Mouse (Mus musculus): ENCODE data around the gene Arhgap30.

Gene Arhgap30

DNA sequence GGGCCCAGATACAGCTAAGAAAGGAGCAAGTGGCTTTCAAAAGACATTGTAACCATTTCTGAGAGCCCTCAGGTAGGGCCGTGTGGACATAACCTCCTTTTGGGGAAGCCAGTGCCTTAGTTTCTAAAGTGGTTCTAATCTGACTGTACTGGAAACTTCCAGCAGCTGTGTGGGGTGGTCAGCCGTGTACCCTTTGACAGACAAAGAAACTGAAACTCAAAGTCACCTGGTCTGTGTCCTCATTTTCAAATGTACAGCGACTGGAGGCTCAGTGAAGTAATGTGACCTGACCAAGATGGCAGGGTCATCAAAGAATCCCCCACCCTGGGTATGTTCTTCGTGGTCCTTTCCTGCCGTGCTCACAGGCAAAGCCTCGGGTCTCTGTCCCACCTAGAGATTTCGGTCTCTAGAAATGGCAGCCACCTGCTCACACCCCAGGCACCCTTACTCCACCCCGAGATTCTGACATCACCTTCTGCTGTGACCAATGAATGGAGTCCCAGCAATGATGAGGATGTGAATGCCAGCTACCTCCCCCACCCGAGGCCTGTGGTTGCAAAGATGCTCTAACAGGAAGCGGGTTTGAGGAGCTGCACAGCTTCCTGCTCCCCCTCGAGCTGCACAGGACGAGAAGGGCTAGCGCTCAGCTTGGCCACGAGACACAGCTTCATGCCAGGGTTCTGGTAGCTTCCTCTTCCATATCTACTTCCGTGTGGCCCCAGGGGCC is at the start of gene Arhgap30:
Gene Arhgap30, plus strand, starts transcription at position 579 of the 727 bp plus-strand sequence.
- no peak for DNase-seq (ENCODE audit: low read depth, low spot score)

GRCm38 (mm10) chr1:171342262-171343207 is 46.2 kb upstream of the Arhgap30 start:
- DNase-seq (ENCODE audit: low read depth, low spot score): no peak

- peak; percentile 67 for DNase-seq (ENCODE audit: low read depth, low spot score)
These were observed 44.7 kb upstream of the Arhgap30 start for GRCm38 (mm10) chr1:171343922-171344677.

DNA sequence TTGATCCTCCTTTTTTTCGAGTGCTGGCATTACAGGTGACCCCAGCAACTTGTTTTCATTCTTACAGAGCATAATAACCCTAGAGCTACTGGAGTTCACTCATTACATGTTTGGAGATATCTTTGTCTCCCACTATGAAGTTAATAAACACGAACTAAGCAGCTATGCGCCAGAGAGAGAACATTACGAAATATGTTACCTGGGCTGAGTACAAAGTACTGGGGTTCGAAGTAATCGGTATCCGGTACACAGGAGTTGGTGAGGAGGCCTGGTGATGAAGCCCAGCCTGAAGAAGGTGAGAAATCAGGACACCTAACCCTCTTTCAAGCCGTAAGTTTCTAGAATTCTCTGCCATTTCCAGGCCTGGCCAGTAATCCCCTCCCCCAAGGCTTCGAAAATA is 44.0 kb upstream of the Arhgap30 start:
- no peak for DNase-seq (ENCODE audit: low read depth, low spot score)

DNA sequence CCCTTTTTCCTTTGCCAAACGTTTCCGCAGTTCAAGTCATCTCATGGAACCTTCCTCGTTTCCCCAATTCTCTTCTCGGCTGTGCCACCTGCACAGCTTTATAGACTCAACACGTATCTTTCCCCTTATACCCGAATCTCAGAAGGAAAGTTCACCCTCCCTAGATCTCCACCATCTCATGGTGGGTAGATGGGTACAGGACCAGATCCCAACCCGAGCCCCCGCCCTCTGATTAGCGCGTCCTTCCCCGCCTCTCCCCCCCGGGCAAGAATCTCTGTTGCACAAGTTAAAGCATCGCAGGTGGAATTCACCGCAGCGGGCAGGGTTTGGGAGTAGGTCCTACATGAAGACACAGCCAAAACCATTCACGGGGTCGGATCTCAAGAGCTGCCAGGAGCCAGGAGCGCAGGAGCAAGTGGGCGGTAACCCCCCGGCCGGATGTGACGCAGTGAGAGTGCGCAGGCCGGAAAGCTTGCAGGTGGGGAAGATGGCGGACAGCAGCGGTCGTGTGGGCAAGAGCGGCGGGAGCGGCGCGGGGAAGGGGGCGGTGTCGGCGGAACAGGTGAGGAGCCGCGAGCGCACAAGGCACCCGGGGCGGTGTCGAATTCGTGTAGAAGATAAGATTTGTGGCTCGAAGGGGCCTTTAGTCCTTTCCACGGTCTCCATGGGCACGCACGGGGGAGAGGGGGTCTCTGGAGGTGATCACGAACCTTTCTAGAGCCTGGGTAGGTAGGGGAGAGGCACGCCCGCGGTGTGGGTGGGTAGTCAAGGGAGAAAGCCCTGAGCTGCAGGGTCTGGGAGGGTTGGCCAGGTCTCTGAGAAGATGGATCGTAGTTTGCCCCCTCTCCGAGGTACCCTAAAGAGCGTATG is 43.3 kb upstream of the Arhgap30 start, which contains the start of the genes Nit1 and Pfdn2:
Gene Nit1, minus strand, starts transcription at position 422 of the 870 bp plus-strand sequence.
Gene Pfdn2, plus strand, starts transcription at position 446 of the 870 bp plus-strand sequence.
- DNase-seq (ENCODE audit: low read depth, low spot score): peak; percentile 96

GRCm38 (mm10) chr1:171346095-171346450 is 42.7 kb upstream of the Arhgap30 start:
- peak; percentile 34 for DNase-seq (ENCODE audit: low read depth, low spot score)

GRCm38 (mm10) chr1:171348665-171349064 is 40.1 kb upstream of the Arhgap30 start:
- DNase-seq (ENCODE audit: low read depth, low spot score): no peak

GRCm38 (mm10) chr1:171349210-171349609 is 39.5 kb upstream of the Arhgap30 start:
- DNase-seq (ENCODE audit: low read depth, low spot score): no peak

DNA sequence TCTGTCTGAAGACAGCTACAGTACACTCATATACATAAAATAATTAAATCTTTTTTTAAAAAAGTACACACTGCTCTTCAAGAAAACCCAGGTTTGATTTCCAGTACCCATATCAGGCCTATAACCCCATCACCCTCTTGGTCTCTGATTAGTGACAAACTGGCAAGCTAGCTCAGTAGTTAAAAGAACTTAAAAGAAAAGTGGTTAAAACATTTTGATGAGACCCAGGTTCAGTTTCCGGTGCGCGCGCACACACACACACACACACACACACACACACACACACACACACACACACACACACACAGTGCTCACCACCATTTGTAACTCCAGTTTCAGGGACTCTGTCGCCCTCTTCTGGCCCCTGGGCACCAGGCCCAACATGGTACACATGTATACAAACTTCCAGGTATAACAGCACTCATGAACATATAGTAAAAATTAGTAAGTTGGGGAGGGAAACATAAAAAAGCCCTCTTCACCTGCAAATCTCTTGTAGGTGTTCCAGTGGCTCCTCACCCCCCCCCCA is 32.9 kb upstream of the Arhgap30 start:
- DNase-seq (ENCODE audit: low read depth, low spot score): peak; percentile 66

GRCm38 (mm10) chr1:171356814-171357213 is 31.9 kb upstream of the Arhgap30 start:
- no peak for DNase-seq (ENCODE audit: low read depth, low spot score)

DNA sequence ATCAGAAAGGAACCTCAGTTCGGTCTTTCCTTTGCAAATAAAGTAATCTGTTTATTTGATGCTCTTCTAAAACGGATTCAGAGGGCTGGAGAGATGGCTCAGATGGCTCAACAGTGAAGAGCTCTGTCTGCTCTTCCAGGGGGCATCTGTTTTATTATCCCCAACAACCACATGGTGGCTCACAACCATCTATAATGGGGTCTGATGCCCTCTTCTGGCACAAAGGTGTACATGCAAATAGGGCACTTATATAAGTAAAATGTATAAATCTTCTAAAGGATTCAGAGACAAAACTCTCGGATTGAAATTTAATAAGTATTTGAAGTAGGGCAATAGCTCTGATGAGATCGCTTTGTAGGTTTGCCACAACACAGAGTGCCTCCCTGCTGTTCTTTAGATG is 30.3 kb upstream of the Arhgap30 start:
- DNase-seq (ENCODE audit: low read depth, low spot score): peak; percentile 25

DNA sequence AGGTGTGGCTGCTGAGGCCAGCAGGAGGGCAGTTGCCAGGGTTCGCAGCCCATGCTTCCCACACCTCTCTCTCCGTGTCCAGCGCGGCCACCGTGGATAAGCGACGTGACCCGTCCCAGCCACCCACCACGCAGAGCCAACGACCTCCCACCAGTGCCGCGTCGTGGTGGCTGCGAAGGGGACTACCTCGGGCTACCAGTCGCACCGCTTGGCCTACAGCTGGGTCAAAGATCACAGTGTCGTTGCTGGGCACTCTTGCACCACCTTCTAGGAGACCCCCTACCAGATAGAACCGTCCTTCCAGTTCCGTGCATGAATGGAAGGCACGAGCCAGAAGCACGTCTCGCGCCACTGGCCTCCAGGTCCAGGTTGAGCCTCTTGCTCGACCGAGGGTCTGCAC is 28.5 kb upstream of the Arhgap30 start:
- DNase-seq (ENCODE audit: low read depth, low spot score): no peak

DNA sequence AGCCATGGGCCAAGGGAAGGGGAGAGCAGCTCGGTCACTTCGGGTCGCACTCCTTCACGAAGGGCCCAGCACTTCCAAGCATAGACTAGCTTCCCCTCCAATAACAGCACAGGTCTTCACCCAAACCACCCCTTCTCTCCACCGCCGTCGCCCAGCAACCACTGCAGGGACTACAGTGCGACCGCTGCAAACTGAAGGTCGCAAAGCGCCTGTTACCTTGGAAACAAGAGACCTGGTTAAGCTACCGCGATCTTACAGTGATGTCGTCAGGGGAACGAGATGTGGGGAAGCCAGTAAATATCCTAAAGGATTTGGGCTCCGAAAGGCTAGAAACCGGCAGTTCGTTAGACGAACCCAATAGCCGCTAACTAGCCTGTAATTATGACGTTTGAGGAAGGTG is 28.1 kb upstream of the Arhgap30 start, which contains the start of gene Klhdc9:
Gene Klhdc9, minus strand, starts transcription at position 143 of the 400 bp plus-strand sequence.
- peak; percentile 97 for DNase-seq (ENCODE audit: low read depth, low spot score)

- peak; percentile 88 for DNase-seq (ENCODE audit: low read depth, low spot score)
These were observed 27.3 kb upstream of the Arhgap30 start for GRCm38 (mm10) chr1:171361106-171362103.

- no peak for DNase-seq (ENCODE audit: low read depth, low spot score)
These were observed 22.8 kb upstream of the Arhgap30 start for GRCm38 (mm10) chr1:171365934-171366333.

GRCm38 (mm10) chr1:171369845-171370556 is 18.8 kb upstream of the Arhgap30 start, which contains the start of gene Nectin4:
Gene Nectin4, plus strand, starts transcription at chr1:171370099.
- DNase-seq (ENCODE audit: low read depth, low spot score): no peak

DNA sequence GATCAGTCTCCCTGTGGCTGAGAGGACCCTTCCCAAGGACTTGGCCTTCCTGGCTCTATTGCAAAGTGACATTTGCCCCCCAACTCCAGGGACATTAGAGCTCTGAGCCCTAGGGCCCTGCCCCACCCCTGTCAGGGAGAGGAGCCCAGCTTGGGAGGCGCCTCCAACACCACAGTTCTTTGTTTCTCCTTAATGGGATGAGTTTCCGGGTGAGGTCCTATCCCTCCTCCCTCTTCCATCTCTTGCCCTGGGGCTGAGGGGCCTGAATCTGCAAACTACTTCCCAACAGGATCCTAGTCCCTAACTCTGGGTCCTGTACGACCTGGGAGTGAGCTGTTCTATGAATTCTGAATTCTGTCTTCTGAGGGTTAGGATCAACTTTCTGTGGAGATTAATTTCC is 15.9 kb upstream of the Arhgap30 start:
- DNase-seq (ENCODE audit: low read depth, low spot score): peak; percentile 50

DNA sequence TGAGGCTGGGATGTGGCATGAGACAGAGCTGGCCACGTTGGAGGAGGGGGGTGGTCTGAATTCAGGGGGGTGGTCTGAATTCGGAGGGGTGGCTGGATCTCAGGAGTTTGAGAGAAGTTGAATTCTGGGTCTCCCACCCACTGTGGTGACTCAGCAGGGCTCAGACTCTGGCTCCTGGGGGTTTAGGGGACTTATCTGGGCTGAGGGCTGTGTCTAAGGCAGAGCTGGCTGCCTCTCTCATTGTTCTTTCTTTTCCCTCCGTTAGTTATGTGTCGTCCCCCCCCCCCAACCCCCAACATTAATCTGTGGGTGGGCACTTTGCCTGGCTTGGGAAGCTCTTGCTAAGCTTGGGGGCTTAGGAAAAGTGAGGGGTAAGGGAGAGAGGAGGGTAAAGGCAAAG is 14.8 kb upstream of the Arhgap30 start:
- DNase-seq (ENCODE audit: low read depth, low spot score): no peak

Measured in ZHBTc4 (cell line).